ENCODE assay signal across 23 mouse cellular contexts in the genomic region with DNA sequence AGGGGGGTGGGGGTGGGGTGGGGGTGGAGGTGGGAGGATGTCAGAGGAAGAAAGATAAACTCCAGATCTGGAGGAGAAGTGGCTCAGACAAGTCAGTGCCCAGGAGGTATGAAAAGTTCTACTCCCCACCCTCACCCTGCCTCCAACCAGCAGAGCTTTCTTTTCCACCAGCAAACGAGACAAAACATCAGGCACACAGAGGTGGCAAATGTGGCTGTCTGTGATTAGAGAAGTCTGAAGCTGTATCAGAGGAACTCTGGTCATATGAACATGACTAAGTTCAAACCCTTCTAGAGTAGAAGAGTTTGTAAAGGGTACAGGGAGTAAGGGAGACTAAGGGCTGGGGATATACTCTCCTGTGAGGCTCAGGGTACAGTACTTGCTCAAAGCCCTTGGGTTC.
DNase-seq lines count a peak whose midpoint lies in the region; ATAC-seq and TF ChIP-seq lines count a peak whose summit lies in the region.
"Had no signal": no experiment of that assay in that cellular context is flagged by ENCODE, and none has a peak within 500 bp of the region (broad histone marks: within the 10 kb centered on the region; RNA-seq: fewer than 3 reads in every experiment).

No protein-coding gene starts in this region.

- no peak overlapping the region for H3K9ac ChIP-seq in kidney, embryonic 16.5 days (replicated peaks; ENCODE audit: low read length)
- no peak overlapping the region for H3K9ac ChIP-seq in forebrain, embryonic 12.5 days
- H3K9ac ChIP-seq: embryonic facial prominence, embryonic 12.5 days had no signal

- TF ChIP-seq CTCF in Patski (IDR thresholded peaks at IDR 0.05), result no peak

- H3K27me3 ChIP-seq in kidney, embryonic 16.5 days (ENCODE audit: insufficient read depth, low read length), result no peaks in the 10 kb centered on the region; the same call in 1 of the 2 replicates
- H3K27me3 ChIP-seq in Patski, result no peaks in the 10 kb centered on the region
- peaks cover 12% of the 10 kb centered on the region for H3K27me3 ChIP-seq in forebrain, embryonic 12.5 days
- H3K27me3 ChIP-seq: CH12.LX; embryonic facial prominence, embryonic 12.5 days had no signal

- ATAC-seq in kidney, embryonic 16.5 days (ENCODE audit: low FRiP score, low TSS enrichment), result peak; percentile 23; the same call in 1 of the 2 replicates
- peak; percentile 32 for ATAC-seq in Patski
- no peak for ATAC-seq in forebrain, embryonic 12.5 days (ENCODE audit: low FRiP score)
- ATAC-seq: CD4-positive, CD25-positive, alpha-beta regulatory T cell, adult 4 months; forebrain, embryonic 14.5 days; forebrain, embryonic 16.5 days had no signal

- CTCF ChIA-PET in Patski (lab: Charles Lee), result interaction anchor here (1.1 kb wide), 1 partner anchor 22 kb away, joined by 3 read pairs; no protein-coding TSS in a partner anchor

- H3K9me3 ChIP-seq in kidney, embryonic 16.5 days (ENCODE audit: low read length), result no peaks in the 10 kb centered on the region
- H3K9me3 ChIP-seq in forebrain, embryonic 12.5 days, result no peaks in the 10 kb centered on the region
- H3K9me3 ChIP-seq: embryonic facial prominence, embryonic 10.5 days; embryonic facial prominence, embryonic 12.5 days had no signal

- WGBS in kidney, embryonic 16.5 days, result 10% methylated on average over 1 of the region's 1 CpGs
- 45% methylated on average over 1 of the region's 1 CpGs for WGBS in forebrain, embryonic 12.5 days

- no peak overlapping the region for H3K27ac ChIP-seq in kidney, embryonic 16.5 days (ENCODE audit: low read length)
- no peak overlapping the region for H3K27ac ChIP-seq in forebrain, embryonic 12.5 days
- H3K27ac ChIP-seq: embryonic facial prominence, embryonic 10.5 days; embryonic facial prominence, embryonic 12.5 days had no signal

- H3K4me1 ChIP-seq in kidney, embryonic 16.5 days (ENCODE audit: insufficient read depth, low read length), result peaks cover 14% of the 10 kb centered on the region; the same call in 1 of the 2 replicates
- H3K4me1 ChIP-seq in forebrain, embryonic 12.5 days, result peaks cover 6% of the 10 kb centered on the region

- H3K36me3 ChIP-seq in kidney, embryonic 16.5 days (ENCODE audit: insufficient read depth, low read length), result no peaks in the 10 kb centered on the region
- H3K36me3 ChIP-seq in forebrain, embryonic 12.5 days (replicated peaks), result no peaks in the 10 kb centered on the region
- H3K36me3 ChIP-seq: embryonic facial prominence, embryonic 10.5 days; embryonic facial prominence, embryonic 12.5 days; G1E had no signal

- in situ Hi-C loops in Patski (cut with MboI; ENCODE audit: low pct_unique_long_range_greater_than_20kb), result loop anchor here (10.0 to 25.0 kb wide), 2 partner anchors 140 to 268 kb away; no protein-coding TSS in a partner anchor

- H3K4me2 ChIP-seq in kidney, embryonic 16.5 days (replicated peaks; ENCODE audit: low read depth, low read length), result no peak overlapping the region
- H3K4me2 ChIP-seq in forebrain, embryonic 12.5 days, result no peak overlapping the region
- H3K4me2 ChIP-seq: embryonic facial prominence, embryonic 12.5 days had no signal

- no peak overlapping the region for H3K4me3 ChIP-seq in kidney, embryonic 16.5 days (ENCODE audit: low read length)
- no peak overlapping the region for H3K4me3 ChIP-seq in forebrain, embryonic 12.5 days (replicated peaks)
- H3K4me3 ChIP-seq: embryonic facial prominence, embryonic 10.5 days; embryonic facial prominence, embryonic 12.5 days had no signal

- POLR2A ChIA-PET in Patski (lab: Charles Lee), result interaction anchor here (0.8 to 1.4 kb wide), 3 partner anchors 15 to 255 kb away, joined by 3 read pairs; no protein-coding TSS in a partner anchor

- peak; percentile 22 for DNase-seq in heart, adult 11 months
- no peak for DNase-seq in heart, adult 8-10 months (ENCODE audit: low spot score)
- DNase-seq in kidney, postnatal 4 days, result no peak
- peak; percentile 66 for DNase-seq in Patski (ENCODE audit: low read depth, low spot score)
- DNase-seq in cerebellum, adult 18-20 months, result no peak
- DNase-seq: adrenal gland, adult 2 months; adrenal gland, postnatal 10 days; adrenal gland, postnatal 25 days; B cell, adult 2 months; cerebellum, adult 11 months; cerebellum, adult 2 months; cerebellum, adult 9-10 months; cerebellum, postnatal 10 days; cerebellum, postnatal 25 days had no signal

Comparison
In these comparisons a context has a peak if more than half of its experiments do, and no peak if none do; other contexts are left out.
1. DNase-seq: peak in heart, adult 11 months (single experiment) and Patski (single experiment); none in heart, adult 8-10 months (single experiment), kidney, postnatal 4 days (0 of 2) and cerebellum, adult 18-20 months (0 of 2).